Mouse (Mus musculus): ENCODE measurements around the gene Col9a3. TPM values are rescaled to one million over a fixed set of nuclear protein-coding genes. Genes with fewer than 3 reads are reported as not detected.

Gene Col9a3
- polyA plus RNA-seq, 1 experiment: 1.7 TPM

GRCm38 (mm10) chr2:180641576-180642554, 44.3 kb downstream of the Col9a3 start:
- DNase-seq (ENCODE audit: low spot score): no peak

- DNase-seq (ENCODE audit: low spot score): no peak
Measured at GRCm38 (mm10) chr2:180642555-180643260, 45.1 kb downstream of the Col9a3 start, which contains the start of gene Tcfl5. Gene Tcfl5, minus strand, starts transcription at chr2:180642708.

- DNase-seq (ENCODE audit: low spot score): no peak
Measured at GRCm38 (mm10) chr2:180643626-180644025, 46.0 kb downstream of the Col9a3 start.

- no peak for DNase-seq (ENCODE audit: low spot score)
Measured at GRCm38 (mm10) chr2:180646841-180647240, 49.3 kb downstream of the Col9a3 start.

GRCm38 (mm10) chr2:180654666-180655065, 57.1 kb downstream of the Col9a3 start:
- no peak for DNase-seq (ENCODE audit: low spot score)

- no peak for DNase-seq (ENCODE audit: low spot score)
Measured at GRCm38 (mm10) chr2:180655150-180655549, 57.6 kb downstream of the Col9a3 start.

GRCm38 (mm10) chr2:180657394-180658013, 59.9 kb downstream of the Col9a3 start:
- DNase-seq (ENCODE audit: low spot score): no peak

- DNase-seq (ENCODE audit: low spot score): no peak
Measured at GRCm38 (mm10) chr2:180658381-180658780, 60.8 kb downstream of the Col9a3 start.

GRCm38 (mm10) chr2:180659353-180660150, 62.0 kb downstream of the Col9a3 start:
- no peak for DNase-seq (ENCODE audit: low spot score)

GRCm38 (mm10) chr2:180660521-180660920, 62.9 kb downstream of the Col9a3 start:
- no peak for DNase-seq (ENCODE audit: low spot score)

GRCm38 (mm10) chr2:180662008-180662407, 64.4 kb downstream of the Col9a3 start:
- no peak for DNase-seq (ENCODE audit: low spot score)

Other genes starting within 250 kb of the Col9a3 start
- 1.6 and 3.3 TPM in 2 replicates for gene Slco4a1, start 141.5 kb upstream of the Col9a3 start, polyA plus RNA-seq (2012; rRNA removed)
- 0.07 and 0.12 TPM in 2 replicates for gene Ntsr1, start 97.8 kb upstream of the Col9a3 start, polyA plus RNA-seq (2012; rRNA removed)
- 21.8 and 27.0 TPM in 2 replicates for gene Mrgbp, start 16.5 kb upstream of the Col9a3 start, polyA plus RNA-seq (2012; rRNA removed)
- 28.2 and 31.9 TPM in 2 replicates for gene Ogfr, start 8.5 kb upstream of the Col9a3 start, polyA plus RNA-seq (2012; rRNA removed)
- gene Tcfl5, start 44.9 kb downstream of the Col9a3 start, polyA plus RNA-seq (2012; rRNA removed): 0.37 and 0.62 TPM in 2 replicates
- 24.7 and 25.8 TPM in 2 replicates for gene Dido1, start 112.2 kb downstream of the Col9a3 start, polyA plus RNA-seq (2012; rRNA removed)
- 59.7 and 64.6 TPM in 2 replicates for gene Gid8, start 112.3 kb downstream of the Col9a3 start, polyA plus RNA-seq (2012; rRNA removed)
- 4.6 and 5.3 TPM in 2 replicates for gene Slc17a9, start 127.5 kb downstream of the Col9a3 start, polyA plus RNA-seq (2012; rRNA removed)
- not detected in 2 replicates for gene Bhlhe23, start 179.1 kb downstream of the Col9a3 start, polyA plus RNA-seq (2012; rRNA removed)